Mouse (Mus musculus) ES-E14 (cell line): ENCODE measurements around the gene Ptges3l.

Experiments used
- CHD2 ChIP-seq: IDR thresholded peaks from 2 replicates; pipeline ENCODE4 v1.6.1; 2014; ENCODE audit warnings: mild to moderate bottlenecking, low read depth, low read length, inconsistent platforms
- HCFC1 ChIP-seq: IDR thresholded peaks from 2 replicates; pipeline ENCODE4 v1.6.1; 2012; ENCODE audit warnings: low read length, inconsistent platforms, borderline replicate concordance; ENCODE audit not compliant: insufficient read depth
- MAFK ChIP-seq: IDR thresholded peaks from 2 replicates; pipeline ENCODE4 v1.6.1; 2014; ENCODE audit warnings: mild to moderate bottlenecking, low read depth, low read length, inconsistent platforms; ENCODE audit not compliant: insufficient read depth
- ZC3H11A ChIP-seq: IDR thresholded peaks from 2 replicates; pipeline ENCODE4 v1.6.1; 2012; ENCODE audit warnings: low read depth, mild to moderate bottlenecking, inconsistent platforms, low read length, borderline replicate concordance
- ZNF384 ChIP-seq: IDR thresholded peaks from 2 replicates; pipeline ENCODE4 v1.6.1; 2012; ENCODE audit warnings: low read depth, low read length, inconsistent platforms

- TF ChIP-seq MAFK (no peak), HCFC1 (no peak), ZNF384 (no peak), CHD2 (no peak), ZC3H11A (no peak)
These were observed 43.1 kb upstream of the Ptges3l start for GRCm38 (mm10) chr11:101468263-101468688.
